Mouse (Mus musculus) hindbrain, embryonic 15.5 days (tissue): ENCODE data around the gene G6pdx. TPM values are rescaled to one million over a fixed set of nuclear protein-coding genes. Genes with fewer than 3 reads are reported as not detected.

ENCODE experiments used
- ATAC-seq: fragments of 200-750 bp; cut with Nextera tagmentation; 2 replicates; pipeline ENCODE4 v1.8.0; 2017; ENCODE audit warnings: low read depth, moderate number of reproducible peaks, moderate TSS enrichment; ENCODE audit not compliant: low FRiP score
- H3K27ac ChIP-seq: fragments of 300-500 bp; sonication (generic); replicated peaks from 2 replicates; pipeline ENCODE4 v1.5.1; 2015; ENCODE audit warnings: mild to moderate bottlenecking, inconsistent platforms
- H3K27me3 ChIP-seq: fragments of 300-500 bp; sonication (generic); 2 replicates; pipeline ENCODE4 v1.6.1; 2015; ENCODE audit warnings: control low read depth, inconsistent platforms
- H3K36me3 ChIP-seq: fragments of 300-500 bp; sonication (generic); 2 replicates; pipeline ENCODE4 v1.6.1; 2015; ENCODE audit warnings: control low read depth, inconsistent platforms
- H3K4me1 ChIP-seq: fragments of 300-500 bp; sonication (generic); replicated peaks from 2 replicates; pipeline ENCODE4 v1.6.1; 2015; ENCODE audit warnings: control low read depth, inconsistent platforms
- H3K4me2 ChIP-seq: fragments of 300-500 bp; sonication (generic); 2 replicates; pipeline ENCODE4 v1.6.1; 2015; ENCODE audit warnings: moderate library complexity, mild to moderate bottlenecking, inconsistent platforms
- H3K4me3 ChIP-seq: fragments of 300-500 bp; sonication (generic); 2 replicates; pipeline ENCODE4 v1.5.1; 2015; ENCODE audit warnings: mild to moderate bottlenecking, inconsistent platforms
- H3K9ac ChIP-seq: fragments of 300-500 bp; sonication (generic); 2 replicates; pipeline ENCODE4 v1.6.1; 2015; ENCODE audit warnings: inconsistent platforms
- H3K9me3 ChIP-seq: fragments of 300-500 bp; sonication (generic); 2 replicates; pipeline ENCODE4 v1.6.1; 2016; ENCODE audit warnings: control low read depth, inconsistent platforms
- WGBS: fragments of 180-500 bp; shearing (Covaris S2); methylation state at CpG from one replicate; pipeline ENCODE4 v1.1.7; 2015; 5-methylcytosine and 5-hydroxymethylcytosine counted together
- polyA plus RNA-seq: library from polyadenylated mRNA; unstranded; fragments of >200 nt; fragmentation: Nextera tagmentation; extraction: Ambion mirVana; gene quantifications from 2 replicates; pipeline ENCODE4 v1.2.1, GENCODE M21; 2015

The G6pdx gene
- polyA plus RNA-seq, 1 experiment from 2014 or later, result 53.2 TPM

GRCm38 (mm10) chrX:74392535-74393443 lies 36.2 kb downstream of the G6pdx start, which contains the start of the genes Fam3a and Ikbkg:
TSS of gene Fam3a (minus strand) at chrX:74393272.
TSS of gene Ikbkg (plus strand) at chrX:74393290.
- Histone ChIP-seq H3K27ac (peak within 1 kb of the TSS; percentile 85), H3K4me3 (peak within 1 kb of the TSS; percentile 54), H3K4me2 (peak within 1 kb of the TSS; percentile 69), H3K36me3 (no peaks in the 10 kb centered on the region), H3K27me3 (no peaks in the 10 kb centered on the region), H3K9ac (peak within 1 kb of the TSS; percentile 70), H3K9me3 (no peaks in the 10 kb centered on the region), H3K4me1 (peaks cover 10% of the 10 kb centered on the region)
- peak; percentile 100 for ATAC-seq
- WGBS, result 23% methylated on average over 30 of the region's 30 CpGs

GRCm38 (mm10) chrX:74388153-74388552 lies 40.8 kb downstream of the G6pdx start:
- no peak overlapping the region for H3K9ac ChIP-seq
- H3K4me3 ChIP-seq, result no peak overlapping the region
- no peaks in the 10 kb centered on the region for H3K36me3 ChIP-seq
- no peaks in the 10 kb centered on the region for H3K27me3 ChIP-seq
- no peak overlapping the region for H3K4me2 ChIP-seq
- H3K27ac ChIP-seq, result no peak overlapping the region
- peaks cover 10% of the 10 kb centered on the region for H3K4me1 ChIP-seq
- ATAC-seq, result no peak
- no peaks in the 10 kb centered on the region for H3K9me3 ChIP-seq

DNA sequence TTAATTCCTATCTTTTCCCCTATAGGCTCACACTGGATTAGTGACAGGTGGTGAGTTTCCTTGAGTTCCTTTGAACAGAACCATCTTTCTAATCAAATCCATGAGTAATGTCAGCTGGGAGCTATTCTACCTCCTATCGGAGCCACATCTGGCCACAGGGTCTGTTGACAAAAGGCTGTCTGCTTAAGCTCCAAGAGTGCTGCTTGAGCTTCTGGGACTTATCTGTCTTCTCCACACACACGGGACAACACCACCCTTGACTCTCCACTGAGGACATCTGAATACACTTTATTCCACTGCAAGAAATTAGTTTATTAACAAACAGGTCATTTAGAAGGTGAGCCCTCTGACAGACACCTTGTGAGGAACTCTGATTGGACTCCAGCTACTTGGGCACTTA lies 44.5 kb downstream of the G6pdx start:
- H3K36me3 ChIP-seq, result no peaks in the 10 kb centered on the region
- H3K9ac ChIP-seq, result no peak overlapping the region
- no peak overlapping the region for H3K27ac ChIP-seq
- no peaks in the 10 kb centered on the region for H3K27me3 ChIP-seq
- H3K4me2 ChIP-seq, result no peak overlapping the region
- H3K4me3 ChIP-seq, result no peak overlapping the region
- H3K4me1 ChIP-seq, result no peaks in the 10 kb centered on the region
- no peak for ATAC-seq
- no peaks in the 10 kb centered on the region for H3K9me3 ChIP-seq
- WGBS, result 80% methylated on average over 2 of the region's 2 CpGs

GRCm38 (mm10) chrX:74372888-74373549 lies 56.0 kb downstream of the G6pdx start, which contains the start of the genes Ubl4a and Slc10a3:
TSS of gene Ubl4a (minus strand) at chrX:74373218.
TSS of gene Slc10a3 (minus strand) at chrX:74373349.
- ATAC-seq, result peak; percentile 91
- H3K27ac ChIP-seq, result peak within 1 kb of the TSS; percentile 31; the same call in 1 of the 2 replicates
- 17% methylated on average over 32 of the region's 32 CpGs for WGBS

GRCm38 (mm10) chrX:74368209-74368909 lies 60.6 kb downstream of the G6pdx start:
- Histone ChIP-seq H3K9me3 (no peaks in the 10 kb centered on the region), H3K4me3 (peak overlapping the region; percentile 56), H3K27ac (peak overlapping the region; percentile 86), H3K4me1 (peaks cover 22% of the 10 kb centered on the region), H3K4me2 (peak overlapping the region; percentile 63), H3K36me3 (0 out of 2 replicates have a peak, but pooled peaks cover 2% of the 10 kb centered on the region), H3K27me3 (no peaks in the 10 kb centered on the region), H3K9ac (peak overlapping the region; percentile 74)
- 14% methylated on average over 46 of the region's 49 CpGs for WGBS
- peak; percentile 75 for ATAC-seq

More at GRCm38 (mm10) chrX:74372888-74373549, 56.0 kb downstream of the G6pdx start, which contains the start of the genes Ubl4a and Slc10a3:
- Histone ChIP-seq H3K4me3 (peak within 1 kb of the TSS; percentile 50), H3K36me3 (0 out of 2 replicates have a peak, but pooled peaks cover 2% of the 10 kb centered on the region), H3K4me1 (0 out of 2 replicates have a peak, but pooled peaks cover 13% of the 10 kb centered on the region), H3K9me3 (no peaks in the 10 kb centered on the region), H3K9ac (peak within 1 kb of the TSS; percentile 40), H3K27me3 (no peaks in the 10 kb centered on the region), H3K4me2 (peak within 1 kb of the TSS; percentile 68)

DNA sequence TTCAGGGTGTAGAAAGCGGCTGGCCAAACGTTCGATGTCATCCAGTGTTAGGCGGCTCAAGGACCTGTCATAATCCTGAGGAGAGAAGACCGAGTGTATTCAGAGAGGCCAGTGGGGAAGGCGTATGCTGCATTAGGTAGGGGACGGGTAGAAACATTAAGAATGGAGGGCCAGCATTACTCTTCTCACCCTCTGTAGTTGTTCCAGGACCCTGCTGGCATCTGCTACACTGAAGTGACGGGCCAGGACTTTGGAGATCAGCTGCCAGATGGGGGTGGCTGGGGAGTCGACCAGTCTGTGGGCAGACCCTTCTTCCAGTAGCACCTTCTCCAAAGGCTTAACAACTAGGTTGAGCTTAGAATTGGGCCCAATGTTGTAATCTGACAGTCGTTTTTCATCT lies 61.5 kb downstream of the G6pdx start:
- Histone ChIP-seq H3K27ac (peak overlapping the region; percentile 86), H3K4me3 (peak overlapping the region; percentile 56), H3K4me1 (peaks cover 18% of the 10 kb centered on the region), H3K9ac (peak overlapping the region; percentile 74), H3K9me3 (no peaks in the 10 kb centered on the region), H3K4me2 (peak overlapping the region; percentile 63), H3K27me3 (no peaks in the 10 kb centered on the region), H3K36me3 (0 out of 2 replicates have a peak, but pooled peaks cover 2% of the 10 kb centered on the region)
- 65% methylated on average over 10 of the region's 10 CpGs for WGBS
- ATAC-seq, result no peak

Other genes with a start within 250 kb of the G6pdx start
- 87.8 and 92.0 TPM in 2 replicates for gene Flna, start 179.4 kb downstream of the G6pdx start, polyA plus RNA-seq
- 14.5 and 16.7 TPM in 2 replicates for gene Emd, start 174.5 kb downstream of the G6pdx start, polyA plus RNA-seq
- 396 and 404 TPM in 2 replicates for gene Rpl10, start 158.4 kb downstream of the G6pdx start, polyA plus RNA-seq
- gene Taz, start 147.3 kb downstream of the G6pdx start, polyA plus RNA-seq, result 73.2 and 80.1 TPM in 2 replicates
- gene Dnase1l1, start 146.9 kb downstream of the G6pdx start, polyA plus RNA-seq, result 4.4 and 4.7 TPM in 2 replicates
- gene Atp6ap1, start 132.1 kb downstream of the G6pdx start, polyA plus RNA-seq, result 284 and 300 TPM in 2 replicates
- gene Gdi1, start 124.2 kb downstream of the G6pdx start, polyA plus RNA-seq, result 868 and 983 TPM in 2 replicates
- 57.7 and 61.0 TPM in 2 replicates for gene Fam50a, start 116.2 kb downstream of the G6pdx start, polyA plus RNA-seq
- 53.6 and 55.5 TPM in 2 replicates for gene Plxna3, start 100.1 kb downstream of the G6pdx start, polyA plus RNA-seq
- 73.4 and 75.9 TPM in 2 replicates for gene Lage3, start 75.6 kb downstream of the G6pdx start, polyA plus RNA-seq
- 67.7 and 71.0 TPM in 2 replicates for gene Ubl4a, start 56.0 kb downstream of the G6pdx start, polyA plus RNA-seq
- 7.7 and 8.4 TPM in 2 replicates for gene Slc10a3, start 55.8 kb downstream of the G6pdx start, polyA plus RNA-seq
- 34.2 and 37.5 TPM in 2 replicates for gene Fam3a, start 35.9 kb downstream of the G6pdx start, polyA plus RNA-seq
- gene Ikbkg, start 35.9 kb downstream of the G6pdx start, polyA plus RNA-seq, result 15.7 and 16.7 TPM in 2 replicates
- gene Gm6880, start 52.2 kb upstream of the G6pdx start, polyA plus RNA-seq, result not detected in 2 replicates
- not detected in 2 replicates for gene Olfr1326-ps1, start 145.7 kb upstream of the G6pdx start, polyA plus RNA-seq
- not detected in 2 replicates for gene Olfr1325, start 163.5 kb upstream of the G6pdx start, polyA plus RNA-seq
- gene Gm5640, start 216.4 kb upstream of the G6pdx start, polyA plus RNA-seq, result 0.13 and 0.26 TPM in 2 replicates